Mouse (Mus musculus) kidney, postnatal 0 days (tissue): ENCODE measurements at regions not wholly inside any gene's neighbourhood (a gene's known extent, or its start where the extent isn't known, plus 50 kb on each side); places are given as distances from the start of the nearest gene placed in this dataset.

Experiments used
- ATAC-seq: fragments of 200-750 bp; cut with Nextera tagmentation; replicated peaks from 2 replicates; pipeline ENCODE4 v1.8.0; 2017; ENCODE audit warnings: low read depth, moderate number of reproducible peaks, moderate TSS enrichment, moderate library complexity; ENCODE audit not compliant: low FRiP score
- DNase-seq: peaks from one replicate; pipeline ENCODE4 v3.0.0-alpha.2; 2016; ENCODE audit warnings: low spot score
- H3K27ac ChIP-seq: fragments of 300-500 bp; sonication (generic); 2 replicates; pipeline ENCODE4 v1.5.1; 2014; ENCODE audit warnings: mild to moderate bottlenecking
- H3K27me3 ChIP-seq: fragments of 300-500 bp; sonication (generic); 2 replicates; pipeline ENCODE4 v1.6.1; 2014; ENCODE audit warnings: low read length, mixed read lengths; ENCODE audit not compliant: insufficient read depth
- H3K36me3 ChIP-seq: fragments of 300-500 bp; sonication (generic); 2 replicates; pipeline ENCODE4 v1.6.1; 2014; ENCODE audit warnings: low read length, mixed read lengths; ENCODE audit not compliant: insufficient read depth
- H3K4me1 ChIP-seq: fragments of 300-500 bp; sonication (generic); replicated peaks from 2 replicates; pipeline ENCODE4 v1.6.1; 2014; ENCODE audit warnings: antibody characterized with exemption, low read length, mixed read lengths; ENCODE audit not compliant: insufficient read depth
- H3K4me2 ChIP-seq: fragments of 300-500 bp; sonication (generic); 2 replicates; pipeline ENCODE4 v1.6.1; 2014; ENCODE audit warnings: mild to moderate bottlenecking, low read length, moderate library complexity, mixed read lengths
- H3K4me3 ChIP-seq: fragments of 300-500 bp; sonication (generic); replicated peaks from 2 replicates; pipeline ENCODE4 v1.5.1; 2014; ENCODE audit warnings: low read depth, low read length
- H3K9ac ChIP-seq: fragments of 300-500 bp; sonication (generic); 2 replicates; pipeline ENCODE4 v1.6.1; 2014; ENCODE audit warnings: low read depth, low read length
- H3K9me3 ChIP-seq: fragments of 300-500 bp; sonication (generic); replicated peaks from 2 replicates; pipeline ENCODE4 v1.6.1; 2016; ENCODE audit warnings: low read length, inconsistent platforms, mixed read lengths
- CTCF ChIP-seq: IDR thresholded peaks from 2 replicates; pipeline ENCODE4 v1.5.1; 2016; ENCODE audit warnings: antibody characterized with exemption, low read depth, mild to moderate bottlenecking, moderate library complexity
- WGBS: fragments of 180-500 bp; shearing (Covaris S2); extraction: QIAGEN DNeasy Blood & Tissue Kit; methylation state at CpG from one replicate; pipeline ENCODE4 v1.1.7; 2014; 5-methylcytosine and 5-hydroxymethylcytosine counted together

GRCm38 (mm10) chr9:32062740-32063139 is 53.2 kb upstream of the Arhgap32 start:
- DNase-seq, result no peak
- H3K4me2 ChIP-seq, result no peak overlapping the region
- no peak overlapping the region for H3K4me3 ChIP-seq
- no peak overlapping the region for H3K9ac ChIP-seq
- H3K27me3 ChIP-seq, result no peaks in the 10 kb centered on the region
- no peaks in the 10 kb centered on the region for H3K9me3 ChIP-seq
- no peaks in the 10 kb centered on the region for H3K36me3 ChIP-seq
- no peaks in the 10 kb centered on the region for H3K4me1 ChIP-seq
- no peak for TF ChIP-seq CTCF
- no peak for ATAC-seq
- H3K27ac ChIP-seq, result no peak overlapping the region
- WGBS, result 78% methylated on average over 4 of the region's 4 CpGs

GRCm38 (mm10) chr9:32063541-32063940 is 52.4 kb upstream of the Arhgap32 start:
- Histone ChIP-seq H3K4me2 (no peak overlapping the region), H3K9me3 (no peaks in the 10 kb centered on the region), H3K4me1 (no peaks in the 10 kb centered on the region), H3K4me3 (no peak overlapping the region), H3K9ac (no peak overlapping the region), H3K27ac (no peak overlapping the region), H3K36me3 (no peaks in the 10 kb centered on the region), H3K27me3 (no peaks in the 10 kb centered on the region)
- 62% methylated on average over 6 of the region's 6 CpGs for WGBS
- TF ChIP-seq CTCF, result no peak
- DNase-seq (no peak), ATAC-seq (no peak)

DNA sequence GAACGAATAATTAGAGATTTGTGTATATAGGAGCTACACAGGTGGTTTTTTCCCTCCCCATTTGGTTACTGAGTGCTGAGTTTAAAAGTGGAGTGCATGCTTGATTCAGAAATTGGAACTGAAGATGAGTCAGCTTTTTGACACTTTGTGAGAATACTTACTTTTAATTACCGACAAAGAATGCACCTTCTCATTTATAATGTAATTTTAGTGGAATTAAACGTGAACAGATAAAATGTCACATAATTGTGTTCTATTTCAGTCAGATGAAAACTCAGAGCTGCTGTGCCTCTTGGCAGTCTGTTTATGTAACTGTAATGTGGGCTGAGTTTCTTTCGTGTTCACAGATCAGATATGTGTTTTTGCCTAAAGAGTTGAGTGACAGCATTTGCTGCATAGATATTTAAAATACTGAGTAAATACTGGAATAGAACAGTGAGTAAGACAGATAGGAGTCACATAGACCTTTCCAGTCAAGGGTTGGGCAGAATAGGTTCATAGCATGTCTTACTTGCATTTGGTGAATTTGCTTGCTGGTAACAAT is 51.9 kb upstream of the Arhgap32 start:
- Histone ChIP-seq H3K9me3 (no peaks in the 10 kb centered on the region), H3K4me1 (no peaks in the 10 kb centered on the region), H3K27me3 (no peaks in the 10 kb centered on the region), H3K27ac (no peak overlapping the region), H3K9ac (no peak overlapping the region), H3K36me3 (no peaks in the 10 kb centered on the region), H3K4me3 (no peak overlapping the region), H3K4me2 (no peak overlapping the region)
- 72% methylated on average over 4 of the region's 4 CpGs for WGBS
- DNase-seq (no peak), ATAC-seq (no peak)
- no peak for TF ChIP-seq CTCF
